Mouse (Mus musculus): ENCODE results near the gene Bmf. TPM values are rescaled to one million over a fixed set of nuclear protein-coding genes. Genes with fewer than 3 reads are reported as not detected.

The Bmf gene
- polyA plus RNA-seq, 1 experiment from 2014 or later = 3.0 TPM

- H3K27ac ChIP-seq (replicated peaks) = 0 out of 2 replicates have a peak overlapping the region, but pooled peaks have one; percentile 35
These were observed 26.2 kb downstream of the Bmf start for GRCm38 (mm10) chr2:118523163-118523730.

GRCm38 (mm10) chr2:118522265-118522664, 27.2 kb downstream of the Bmf start:
- peaks cover 36% of the 10 kb centered on the region for H3K4me1 ChIP-seq
- 65% methylated on average over 2 of the region's 2 CpGs for WGBS
- H3K4me3 ChIP-seq = no peak overlapping the region
- no peak for DNase-seq (ENCODE audit: low spot score)
- no peaks in the 10 kb centered on the region for H3K36me3 ChIP-seq
- no peaks in the 10 kb centered on the region for H3K27me3 ChIP-seq (ENCODE audit: low read depth, poor library complexity, severe bottlenecking)
- H3K9me3 ChIP-seq (replicated peaks) = no peaks in the 10 kb centered on the region
- peak overlapping the region; percentile 38 for H3K27ac ChIP-seq (replicated peaks)

More at GRCm38 (mm10) chr2:118523163-118523730, 26.2 kb downstream of the Bmf start:
- H3K36me3 ChIP-seq = no peaks in the 10 kb centered on the region
- no peak for DNase-seq (ENCODE audit: low spot score)
- WGBS = 66% methylated on average over 5 of the region's 5 CpGs
- H3K9me3 ChIP-seq (replicated peaks) = no peaks in the 10 kb centered on the region
- no peaks in the 10 kb centered on the region for H3K27me3 ChIP-seq (ENCODE audit: low read depth, poor library complexity, severe bottlenecking)
- H3K4me3 ChIP-seq = no peak overlapping the region
- H3K4me1 ChIP-seq = peaks cover 44% of the 10 kb centered on the region

- DNase-seq (ENCODE audit: low spot score) = peak; percentile 48
- WGBS = 44% methylated on average over 9 of the region's 9 CpGs
- Histone ChIP-seq H3K9me3 (replicated peaks) (no peaks in the 10 kb centered on the region), H3K4me3 (no peak overlapping the region), H3K36me3 (no peaks in the 10 kb centered on the region), H3K27me3 (ENCODE audit: low read depth, poor library complexity, severe bottlenecking) (no peaks in the 10 kb centered on the region), H3K4me1 (peaks cover 36% of the 10 kb centered on the region), H3K27ac (replicated peaks) (peak overlapping the region; percentile 74)
These were observed 29.2 kb downstream of the Bmf start for GRCm38 (mm10) chr2:118520042-118520933.

- H3K36me3 ChIP-seq = no peaks in the 10 kb centered on the region
- peak overlapping the region; percentile 28 for H3K27ac ChIP-seq (replicated peaks)
- DNase-seq (ENCODE audit: low spot score) = no peak
- H3K27me3 ChIP-seq (ENCODE audit: low read depth, poor library complexity, severe bottlenecking) = peaks cover 11% of the 10 kb centered on the region
- H3K9me3 ChIP-seq (replicated peaks) = no peaks in the 10 kb centered on the region
- H3K4me1 ChIP-seq = peaks cover 31% of the 10 kb centered on the region
- no peak overlapping the region for H3K4me3 ChIP-seq
- 82% methylated on average over 16 of the region's 16 CpGs for WGBS
These were observed 36.8 kb downstream of the Bmf start for GRCm38 (mm10) chr2:118512418-118513377.

GRCm38 (mm10) chr2:118511779-118512417, 37.6 kb downstream of the Bmf start:
- H3K27me3 ChIP-seq (ENCODE audit: low read depth, poor library complexity, severe bottlenecking) = peaks cover 11% of the 10 kb centered on the region
- H3K4me1 ChIP-seq = peaks cover 31% of the 10 kb centered on the region
- 64% methylated on average over 11 of the region's 11 CpGs for WGBS
- no peak for DNase-seq (ENCODE audit: low spot score)
- no peaks in the 10 kb centered on the region for H3K36me3 ChIP-seq
- no peaks in the 10 kb centered on the region for H3K9me3 ChIP-seq (replicated peaks)
- H3K4me3 ChIP-seq = no peak overlapping the region
- peak overlapping the region; percentile 28 for H3K27ac ChIP-seq (replicated peaks)

GRCm38 (mm10) chr2:118510447-118511310, 38.8 kb downstream of the Bmf start:
- DNase-seq (ENCODE audit: low spot score) = peak; percentile 81
- Histone ChIP-seq H3K4me3 (peak overlapping the region; percentile 23), H3K36me3 (no peaks in the 10 kb centered on the region), H3K27ac (replicated peaks) (peak overlapping the region; percentile 89), H3K9me3 (replicated peaks) (no peaks in the 10 kb centered on the region), H3K27me3 (ENCODE audit: low read depth, poor library complexity, severe bottlenecking) (peaks cover 11% of the 10 kb centered on the region), H3K4me1 (peaks cover 32% of the 10 kb centered on the region)
- WGBS = 36% methylated on average over 29 of the region's 29 CpGs

- Histone ChIP-seq H3K9me3 (replicated peaks) (no peaks in the 10 kb centered on the region), H3K4me3 (peak overlapping the region; percentile 23), H3K36me3 (no peaks in the 10 kb centered on the region), H3K27ac (replicated peaks) (peak overlapping the region; percentile 89), H3K4me1 (peaks cover 37% of the 10 kb centered on the region), H3K27me3 (ENCODE audit: low read depth, poor library complexity, severe bottlenecking) (peaks cover 11% of the 10 kb centered on the region)
- DNase-seq (ENCODE audit: low spot score) = no peak
- WGBS = 59% methylated on average over 8 of the region's 8 CpGs
These were observed 39.6 kb downstream of the Bmf start for GRCm38 (mm10) chr2:118509688-118510446.

- H3K9me3 ChIP-seq (replicated peaks) = no peaks in the 10 kb centered on the region
- H3K4me1 ChIP-seq = peaks cover 36% of the 10 kb centered on the region
- WGBS = 94% methylated on average over 7 of the region's 7 CpGs
- no peak overlapping the region for H3K27ac ChIP-seq (replicated peaks)
- H3K36me3 ChIP-seq = no peaks in the 10 kb centered on the region
- no peak overlapping the region for H3K4me3 ChIP-seq
- peaks cover 9% of the 10 kb centered on the region for H3K27me3 ChIP-seq (ENCODE audit: low read depth, poor library complexity, severe bottlenecking)
- DNase-seq (ENCODE audit: low spot score) = no peak
These were observed 42.4 kb downstream of the Bmf start for GRCm38 (mm10) chr2:118507126-118507525.

GRCm38 (mm10) chr2:118500191-118500590, 49.3 kb downstream of the Bmf start:
- Histone ChIP-seq H3K27ac (replicated peaks) (no peak overlapping the region), H3K9me3 (replicated peaks) (no peaks in the 10 kb centered on the region), H3K4me3 (no peak overlapping the region), H3K27me3 (ENCODE audit: low read depth, poor library complexity, severe bottlenecking) (no peaks in the 10 kb centered on the region), H3K36me3 (no peaks in the 10 kb centered on the region), H3K4me1 (peaks cover 17% of the 10 kb centered on the region)
- WGBS = 83% methylated on average over 2 of the region's 2 CpGs
- no peak for DNase-seq (ENCODE audit: low spot score)

GRCm38 (mm10) chr2:118499135-118499961, 50.1 kb downstream of the Bmf start:
- Histone ChIP-seq H3K4me1 (peaks cover 18% of the 10 kb centered on the region), H3K36me3 (no peaks in the 10 kb centered on the region), H3K27ac (replicated peaks) (peak overlapping the region; percentile 14; the same call in 1 of the 2 replicates), H3K27me3 (ENCODE audit: low read depth, poor library complexity, severe bottlenecking) (no peaks in the 10 kb centered on the region), H3K4me3 (no peak overlapping the region), H3K9me3 (replicated peaks) (no peaks in the 10 kb centered on the region)
- no peak for DNase-seq (ENCODE audit: low spot score)
- WGBS = 55% methylated on average over 20 of the region's 20 CpGs
